Mouse (Mus musculus) stomach, postnatal 0 days (tissue): Measurements from ENCODE around the gene Mvd.

Experiments
- CTCF ChIP-seq: IDR thresholded peaks from 2 replicates; pipeline ENCODE4 v1.5.1; 2016; ENCODE audit warnings: antibody characterized with exemption, low read depth, mild to moderate bottlenecking, moderate library complexity
- EP300 ChIP-seq: optimal IDR thresholded peaks from 2 replicates; pipeline ENCODE3; 2016; ENCODE audit warnings: antibody characterized with exemption

- no peak for TF ChIP-seq EP300
- no peak for TF ChIP-seq CTCF
Observed at GRCm38 (mm10) chr8:122414311-122414710, 28.9 kb downstream of the Mvd start.
